Mouse (Mus musculus): ENCODE measurements around the gene Lpxn. TPM values are rescaled to one million over a fixed set of nuclear protein-coding genes. Genes with fewer than 3 reads are reported as not detected.

The Lpxn gene
- total and polyA plus RNA-seq, 2 experiments from 2014 or later = 1.3 to 1.8 TPM

- no peaks in the 10 kb centered on the region for H3K36me3 ChIP-seq (ENCODE audit: insufficient read depth)
- no peaks in the 10 kb centered on the region for H3K27me3 ChIP-seq (ENCODE audit: insufficient read depth, low read length)
- peak overlapping the region; percentile 85 for H3K27ac ChIP-seq (ENCODE audit: low read depth, low read length)
- ATAC-seq (no peak; the same call in 1 of the 2 replicates), DNase-seq (no peak)
- WGBS = under 1% methylated on average over 29 of the region's 29 CpGs
- H3K4me2 ChIP-seq (ENCODE audit: low read depth) = peak overlapping the region; percentile 66
- H3K9ac ChIP-seq = peak overlapping the region; percentile 60
- H3K4me3 ChIP-seq (ENCODE audit: low read depth, low read length) = peak overlapping the region; percentile 96
- peaks cover 9% of the 10 kb centered on the region; the same call in 1 of the 2 replicates for H3K4me1 ChIP-seq (ENCODE audit: insufficient read depth)
- no peaks in the 10 kb centered on the region for H3K9me3 ChIP-seq (ENCODE audit: low read length)
- no peak; the same call in 1 of the 2 replicates for TF ChIP-seq CTCF (IDR thresholded peaks at IDR 0.05; ENCODE audit: low read depth)
These were observed 437 bp downstream of the Lpxn start for GRCm38 (mm10) chr19:12796328-12796931.

- H3K9me3 ChIP-seq (ENCODE audit: low read length) = no peaks in the 10 kb centered on the region
These were observed 1.1 kb downstream of the Lpxn start for GRCm38 (mm10) chr19:12797071-12797470.

GRCm38 (mm10) chr19:12798404-12798803 lies 2.4 kb downstream of the Lpxn start:
- Histone ChIP-seq H3K9me3 (ENCODE audit: low read length) (no peaks in the 10 kb centered on the region), H3K9ac (no peak overlapping the region), H3K36me3 (ENCODE audit: insufficient read depth) (no peaks in the 10 kb centered on the region), H3K4me3 (ENCODE audit: low read depth, low read length) (no peak overlapping the region), H3K4me2 (ENCODE audit: low read depth) (no peak overlapping the region), H3K4me1 (ENCODE audit: insufficient read depth) (peaks cover 3% of the 10 kb centered on the region; the same call in 1 of the 2 replicates), H3K27me3 (ENCODE audit: insufficient read depth, low read length) (no peaks in the 10 kb centered on the region), H3K27ac (ENCODE audit: low read depth, low read length) (no peak overlapping the region)
- no peak for TF ChIP-seq CTCF (IDR thresholded peaks at IDR 0.05; ENCODE audit: low read depth)
- no peak for ATAC-seq
- DNase-seq = no peak
- 83% methylated on average over 4 of the region's 4 CpGs for WGBS

More at GRCm38 (mm10) chr19:12797071-12797470, 1.1 kb downstream of the Lpxn start:
- Histone ChIP-seq H3K4me3 (ENCODE audit: low read depth, low read length) (peak overlapping the region; percentile 96), H3K36me3 (ENCODE audit: insufficient read depth) (no peaks in the 10 kb centered on the region), H3K4me2 (ENCODE audit: low read depth) (peak overlapping the region; percentile 66), H3K4me1 (ENCODE audit: insufficient read depth) (peaks cover 9% of the 10 kb centered on the region; the same call in 1 of the 2 replicates), H3K27ac (ENCODE audit: low read depth, low read length) (no peak overlapping the region), H3K9ac (no peak overlapping the region; the same call in 1 of the 2 replicates), H3K27me3 (ENCODE audit: insufficient read depth, low read length) (no peaks in the 10 kb centered on the region)
- WGBS = 0% methylated on average over 7 of the region's 7 CpGs
- ATAC-seq = no peak
- TF ChIP-seq CTCF (IDR thresholded peaks at IDR 0.05; ENCODE audit: low read depth) = peak; percentile 65
- DNase-seq = peak; percentile 69

GRCm38 (mm10) chr19:12799081-12799480 lies 3.1 kb downstream of the Lpxn start:
- Histone ChIP-seq H3K27ac (ENCODE audit: low read depth, low read length) (no peak overlapping the region), H3K36me3 (ENCODE audit: insufficient read depth) (no peaks in the 10 kb centered on the region), H3K27me3 (ENCODE audit: insufficient read depth, low read length) (no peaks in the 10 kb centered on the region), H3K4me3 (ENCODE audit: low read depth, low read length) (no peak overlapping the region), H3K4me1 (ENCODE audit: insufficient read depth) (peaks cover under 1% of the 10 kb centered on the region; the same call in 1 of the 2 replicates), H3K4me2 (ENCODE audit: low read depth) (no peak overlapping the region), H3K9me3 (ENCODE audit: low read length) (no peaks in the 10 kb centered on the region), H3K9ac (no peak overlapping the region)
- ATAC-seq (no peak), DNase-seq (no peak)
- 90% methylated on average over 3 of the region's 3 CpGs for WGBS
- no peak for TF ChIP-seq CTCF (IDR thresholded peaks at IDR 0.05; ENCODE audit: low read depth)

GRCm38 (mm10) chr19:12800621-12801020 lies 4.6 kb downstream of the Lpxn start:
- Histone ChIP-seq H3K9ac (no peak overlapping the region), H3K4me2 (ENCODE audit: low read depth) (no peak overlapping the region), H3K36me3 (ENCODE audit: insufficient read depth) (no peaks in the 10 kb centered on the region), H3K4me3 (ENCODE audit: low read depth, low read length) (no peak overlapping the region), H3K27me3 (ENCODE audit: insufficient read depth, low read length) (no peaks in the 10 kb centered on the region), H3K27ac (ENCODE audit: low read depth, low read length) (no peak overlapping the region), H3K9me3 (ENCODE audit: low read length) (no peaks in the 10 kb centered on the region), H3K4me1 (ENCODE audit: insufficient read depth) (no peaks in the 10 kb centered on the region)
- no peak for TF ChIP-seq CTCF (IDR thresholded peaks at IDR 0.05; ENCODE audit: low read depth)
- 71% methylated on average over 2 of the region's 2 CpGs for WGBS
- no peak for DNase-seq
- no peak for ATAC-seq

GRCm38 (mm10) chr19:12801046-12801445 lies 5.1 kb downstream of the Lpxn start:
- no peak overlapping the region for H3K4me2 ChIP-seq (ENCODE audit: low read depth)
- H3K9me3 ChIP-seq (ENCODE audit: low read length) = no peaks in the 10 kb centered on the region
- H3K36me3 ChIP-seq (ENCODE audit: insufficient read depth) = no peaks in the 10 kb centered on the region
- no peak for TF ChIP-seq CTCF (IDR thresholded peaks at IDR 0.05; ENCODE audit: low read depth)
- DNase-seq (no peak), ATAC-seq (no peak)
- WGBS = 80% methylated on average over 3 of the region's 3 CpGs
- no peak overlapping the region for H3K9ac ChIP-seq
- H3K4me1 ChIP-seq (ENCODE audit: insufficient read depth) = no peaks in the 10 kb centered on the region
- H3K4me3 ChIP-seq (ENCODE audit: low read depth, low read length) = no peak overlapping the region
- H3K27ac ChIP-seq (ENCODE audit: low read depth, low read length) = no peak overlapping the region
- H3K27me3 ChIP-seq (ENCODE audit: insufficient read depth, low read length) = no peaks in the 10 kb centered on the region

- H3K4me3 ChIP-seq (ENCODE audit: low read depth, low read length) = no peak overlapping the region
- H3K4me2 ChIP-seq (ENCODE audit: low read depth) = no peak overlapping the region
- H3K27me3 ChIP-seq (ENCODE audit: insufficient read depth, low read length) = no peaks in the 10 kb centered on the region
- no peaks in the 10 kb centered on the region for H3K9me3 ChIP-seq (ENCODE audit: low read length)
- H3K27ac ChIP-seq (ENCODE audit: low read depth, low read length) = no peak overlapping the region
- no peaks in the 10 kb centered on the region for H3K4me1 ChIP-seq (ENCODE audit: insufficient read depth)
- no peak for DNase-seq
- ATAC-seq = no peak
- no peaks in the 10 kb centered on the region for H3K36me3 ChIP-seq (ENCODE audit: insufficient read depth)
- 71% methylated on average over 3 of the region's 3 CpGs for WGBS
- H3K9ac ChIP-seq = no peak overlapping the region
- no peak for TF ChIP-seq CTCF (IDR thresholded peaks at IDR 0.05; ENCODE audit: low read depth)
These were observed 6.8 kb downstream of the Lpxn start for GRCm38 (mm10) chr19:12802830-12803229.

Measured in forebrain, postnatal 0 days (tissue).